Mouse (Mus musculus) bone marrow macrophage, adult 2 months (primary cell): ENCODE results near the gene Phldb1.

Experiments used
- CTCF ChIP-seq: IDR thresholded peaks from 2 replicates; pipeline ENCODE4 v1.5.1; 2012; ENCODE audit warnings: low read depth, mild to moderate bottlenecking, low read length, moderate library complexity
- POLR2A ChIP-seq: IDR thresholded peaks from 2 replicates; pipeline ENCODE4 v1.6.1; 2012; ENCODE audit warnings: mild to moderate bottlenecking, low read depth, low read length, borderline replicate concordance

- TF ChIP-seq CTCF, result no peak
- TF ChIP-seq POLR2A, result no peak
These were observed 1.3 kb upstream of the Phldb1 start for GRCm38 (mm10) chr9:44736301-44736700.
